Mouse (Mus musculus): ENCODE measurements around the gene Ep300.

GRCm38 (mm10) chr15:81554558-81555297 is 30.4 kb upstream of the Ep300 start:
- TF ChIP-seq CTCF (IDR thresholded peaks at IDR 0.05; ENCODE audit: control insufficient read depth, insufficient read depth, insufficient read length) (no peak), FOSL1 (IDR thresholded peaks at IDR 0.05; ENCODE audit: insufficient read depth, low read length, poor library complexity, severe bottlenecking) (no peak), USF1 (IDR thresholded peaks at IDR 0.05; ENCODE audit: low read depth) (no peak), CEBPB (IDR thresholded peaks at IDR 0.05; ENCODE audit: low read depth) (no peak), MYOD1 (IDR thresholded peaks at IDR 0.05; ENCODE audit: control insufficient read depth, insufficient read length, low read depth) (peak; percentile 83)
